Mouse (Mus musculus) MEL (cell line): ENCODE data around the gene B430305J03Rik. TPM values are rescaled to one million over a fixed set of nuclear protein-coding genes. Genes with fewer than 3 reads are reported as not detected.
A peak's percentile ranks its signal among the peaks of the same experiment; 100 is the strongest.

Experiments used
- DNase-seq: peaks from one replicate; pipeline ENCODE4 v3.0.0; 2011; ENCODE audit warnings: low read depth, low spot score
- H3K27ac ChIP-seq: 2 replicates; pipeline ENCODE4 v1.5.1; 2012; ENCODE audit warnings: low read depth, mild to moderate bottlenecking, control low read depth, low read length, moderate library complexity; ENCODE audit not compliant: control insufficient read depth
- H3K27me3 ChIP-seq, 2 experiments: fragments of 150-350 bp in 1 of 2; sonication (generic) in 1 of 2; 2 replicates each; pipeline ENCODE4 v1.6.1; 2012; ENCODE audit warnings: low read length in 2 of 2, mild to moderate bottlenecking in 2 of 2, improper control_type of control experiment in 1 of 2, moderate library complexity in 1 of 2; ENCODE audit not compliant: insufficient read depth in 2 of 2, control insufficient read depth in 1 of 2
- H3K36me3 ChIP-seq, 2 experiments: 2 replicates each; pipeline ENCODE4 v1.6.1; 2012 to 2014; ENCODE audit warnings: low read length in 2 of 2, improper control_type of control experiment in 1 of 2, inconsistent platforms in 1 of 2, mild to moderate bottlenecking in 1 of 2; ENCODE audit not compliant: insufficient read depth in 2 of 2, control insufficient read depth in 1 of 2
- H3K4me1 ChIP-seq, 2 experiments: fragments of 150-350 bp in 1 of 2; sonication (generic) in 1 of 2; 2 replicates each; pipeline ENCODE4 v1.6.1; 2012; ENCODE audit warnings: low read length in 2 of 2, improper control_type of control experiment in 1 of 2, mild to moderate bottlenecking in 1 of 2; ENCODE audit not compliant: insufficient read depth in 2 of 2, control insufficient read depth in 1 of 2
- H3K4me3 ChIP-seq, 2 experiments: fragments of 150-350 bp in 1 of 2; sonication (generic) in 1 of 2; 2 replicates each; pipeline ENCODE4 v1.5.1; 2012; ENCODE audit warnings: low read depth in 2 of 2, low read length in 2 of 2, mild to moderate bottlenecking in 2 of 2, moderate library complexity in 2 of 2, control low read depth in 1 of 2, improper control_type of control experiment in 1 of 2; ENCODE audit not compliant: control insufficient read depth in 1 of 2, insufficient read depth in 1 of 2
- H3K79me2 ChIP-seq: 2 replicates; pipeline ENCODE4 v1.6.1; 2012; ENCODE audit warnings: mild to moderate bottlenecking, low read length, moderate library complexity; ENCODE audit not compliant: control insufficient read depth, poor library complexity, insufficient read depth
- H3K9ac ChIP-seq: 2 replicates; pipeline ENCODE4 v1.6.1; 2012; ENCODE audit warnings: low read depth, mild to moderate bottlenecking, control low read depth, low read length, moderate library complexity; ENCODE audit not compliant: control insufficient read depth, poor library complexity, severe bottlenecking
- H3K9me3 ChIP-seq: fragments of 150-350 bp; sonication (generic); replicated peaks from 2 replicates; pipeline ENCODE4 v1.6.1; 2012; ENCODE audit warnings: mild to moderate bottlenecking, low read length, improper control_type of control experiment, moderate library complexity; ENCODE audit not compliant: insufficient read depth
- CHD1 ChIP-seq: IDR thresholded peaks from 2 replicates; pipeline ENCODE4 v1.6.1; 2012; ENCODE audit warnings: low read depth, mild to moderate bottlenecking, inconsistent platforms, low read length, improper control_type of control experiment
- CHD2 ChIP-seq: IDR thresholded peaks from 2 replicates; pipeline ENCODE4 v1.6.1; 2011; ENCODE audit warnings: low read length, improper control_type of control experiment
- CTCF ChIP-seq, 3 experiments: IDR thresholded peaks in 2 of 3; conservative IDR thresholded peaks in 1 of 3; 2 replicates each; pipeline ENCODE4 v1.5.1; 2011 to 2012; ENCODE audit warnings: low read length in 3 of 3, low read depth in 2 of 3, mild to moderate bottlenecking in 2 of 3, improper control_type of control experiment in 1 of 3, inconsistent platforms in 1 of 3, mixed read lengths in 1 of 3, moderate library complexity in 1 of 3; ENCODE audit not compliant: control insufficient read depth in 1 of 3, insufficient read depth in 1 of 3, poor library complexity in 1 of 3, severe bottlenecking in 1 of 3
- ELF1 ChIP-seq: IDR thresholded peaks from 2 replicates; pipeline ENCODE4 v1.6.1; 2014; ENCODE audit warnings: low read depth, mild to moderate bottlenecking, inconsistent platforms, low read length, improper control_type of control experiment, moderate library complexity
- ETS1 ChIP-seq: IDR thresholded peaks from 2 replicates; pipeline ENCODE4 v1.6.1; 2012; ENCODE audit warnings: low read depth, mild to moderate bottlenecking, inconsistent platforms, low read length, improper control_type of control experiment, moderate library complexity
- HCFC1 ChIP-seq: IDR thresholded peaks from 2 replicates; pipeline ENCODE4 v1.6.1; 2012; ENCODE audit warnings: low read depth, mild to moderate bottlenecking, inconsistent platforms, low read length, improper control_type of control experiment, moderate library complexity
- MAFK ChIP-seq: IDR thresholded peaks from 2 replicates; pipeline ENCODE4 v1.6.1; 2011; ENCODE audit warnings: low read depth, mild to moderate bottlenecking, low read length, improper control_type of control experiment, borderline replicate concordance
- MAX ChIP-seq: IDR thresholded peaks from 2 replicates; pipeline ENCODE4 v1.6.1; 2011; ENCODE audit warnings: low read length, improper control_type of control experiment
- MAZ ChIP-seq: IDR thresholded peaks from 2 replicates; pipeline ENCODE4 v1.6.1; 2012; ENCODE audit warnings: low read depth, mild to moderate bottlenecking, inconsistent platforms, low read length, improper control_type of control experiment
- MEF2A ChIP-seq: IDR thresholded peaks from 2 replicates; pipeline ENCODE4 v1.6.1; 2014; ENCODE audit warnings: low read depth, mild to moderate bottlenecking, inconsistent platforms, low read length, improper control_type of control experiment; ENCODE audit not compliant: poor library complexity, insufficient replicate concordance, severe bottlenecking; ENCODE audit errors: extremely low read depth
- MXI1 ChIP-seq: IDR thresholded peaks from 2 replicates; pipeline ENCODE4 v1.6.1; 2011; ENCODE audit warnings: mild to moderate bottlenecking, low read depth, low read length, improper control_type of control experiment
- MYC ChIP-seq: IDR thresholded peaks from 2 replicates; pipeline ENCODE4 v1.6.1; 2011; ENCODE audit warnings: low read depth, mild to moderate bottlenecking, low read length, improper control_type of control experiment, moderate library complexity
- NELFE ChIP-seq: IDR thresholded peaks from 2 replicates; pipeline ENCODE4 v1.6.1; 2011; ENCODE audit warnings: low read depth, low read length, improper control_type of control experiment
- POLR2AphosphoS2 ChIP-seq: IDR thresholded peaks from 2 replicates; pipeline ENCODE4 v1.6.1; 2011; ENCODE audit warnings: low read length, improper control_type of control experiment
- RAD21 ChIP-seq: IDR thresholded peaks from 2 replicates; pipeline ENCODE4 v1.6.1; 2011; ENCODE audit warnings: mild to moderate bottlenecking, low read depth, low read length, improper control_type of control experiment
- RCOR1 ChIP-seq: IDR thresholded peaks from 2 replicates; pipeline ENCODE4 v1.6.1; 2012; ENCODE audit warnings: low read depth, mild to moderate bottlenecking, inconsistent platforms, low read length, improper control_type of control experiment
- SMC3 ChIP-seq: IDR thresholded peaks from 2 replicates; pipeline ENCODE4 v1.6.1; 2011; ENCODE audit warnings: low read depth, low read length, improper control_type of control experiment
- TCF12 ChIP-seq: IDR thresholded peaks from 2 replicates; pipeline ENCODE4 v1.6.1; 2014; ENCODE audit warnings: low read depth, mild to moderate bottlenecking, inconsistent platforms, low read length, improper control_type of control experiment, moderate library complexity
- USF2 ChIP-seq, 2 experiments: IDR thresholded peaks; 2 replicates each; pipeline ENCODE4 v1.6.1; 2011 to 2012; ENCODE audit warnings: improper control_type of control experiment in 2 of 2, low read length in 2 of 2, borderline replicate concordance in 1 of 2, inconsistent platforms in 1 of 2, low read depth in 1 of 2, mild to moderate bottlenecking in 1 of 2; ENCODE audit not compliant: insufficient read depth in 1 of 2
- ZKSCAN1 ChIP-seq: IDR thresholded peaks from 2 replicates; pipeline ENCODE4 v1.6.1; 2012; ENCODE audit warnings: low read depth, mild to moderate bottlenecking, inconsistent platforms, low read length, improper control_type of control experiment, moderate library complexity
- ZMIZ1 ChIP-seq: IDR thresholded peaks from 2 replicates; pipeline ENCODE4 v1.6.1; 2012; ENCODE audit warnings: low read depth, mild to moderate bottlenecking, inconsistent platforms, low read length, improper control_type of control experiment, moderate library complexity
- polyA plus RNA-seq, 2 experiments: library from polyadenylated mRNA; stranded (reverse) in 1 of 2; unstranded in 1 of 2; fragments of >175 nt in 1 of 2; fragments of >200 nt in 1 of 2; gene quantifications; 2 replicates each; pipeline versions ENCODE4 v1.2.1 to v1.2.4; 2012; ENCODE audit warnings: low replicate concordance in 2 of 2, low read depth in 1 of 2; ENCODE audit not compliant: insufficient read length in 2 of 2, insufficient read depth in 1 of 2, missing spikeins in 1 of 2
- total RNA-seq: library from RNA; depleted of rRNA; stranded (reverse); fragments of 300-350 nt; gene quantifications from 2 replicates; pipeline ENCODE4 v1.2.3, GENCODE M21; 2012

Gene B430305J03Rik
- total and polyA plus RNA-seq, 3 experiments = 1.2 to 4.2 TPM; not detected in 1

DNA sequence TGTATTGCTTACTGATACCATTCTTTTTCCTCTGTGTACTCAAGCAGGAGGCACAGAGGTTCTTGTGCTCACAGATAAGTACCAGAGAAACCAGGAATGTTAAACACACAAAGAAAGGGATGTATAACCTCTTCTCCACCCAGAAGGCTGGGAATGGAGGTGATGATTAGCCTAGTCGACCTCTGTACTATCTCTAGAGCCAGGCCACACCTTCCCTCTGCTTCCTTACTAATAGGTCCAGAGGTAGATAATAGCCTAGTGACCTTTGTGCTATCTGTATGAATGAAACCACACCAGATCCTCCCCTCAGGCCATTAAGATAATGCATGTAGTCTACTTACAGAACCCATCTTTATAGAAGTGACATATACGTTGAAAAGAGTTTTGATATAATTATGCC, 29.5 kb downstream of the B430305J03Rik start:
- H3K79me2 ChIP-seq = no peaks in the 10 kb centered on the region
- no peak overlapping the region for H3K9ac ChIP-seq
- H3K27ac ChIP-seq = no peak overlapping the region
- TF ChIP-seq HCFC1 = no peak
- TF ChIP-seq, all 39 proteins: peak for 0
- no peaks in the 10 kb centered on the region for H3K36me3 ChIP-seq
- H3K4me3 ChIP-seq = no peak overlapping the region
- no peaks in the 10 kb centered on the region for H3K4me1 ChIP-seq
- H3K27me3 ChIP-seq = 0 out of 4 replicates have a peak, but pooled peaks cover 0 to 1% of the 10 kb centered on the region in 2 experiments
- H3K9me3 ChIP-seq = no peaks in the 10 kb centered on the region
- no peak for DNase-seq

DNA sequence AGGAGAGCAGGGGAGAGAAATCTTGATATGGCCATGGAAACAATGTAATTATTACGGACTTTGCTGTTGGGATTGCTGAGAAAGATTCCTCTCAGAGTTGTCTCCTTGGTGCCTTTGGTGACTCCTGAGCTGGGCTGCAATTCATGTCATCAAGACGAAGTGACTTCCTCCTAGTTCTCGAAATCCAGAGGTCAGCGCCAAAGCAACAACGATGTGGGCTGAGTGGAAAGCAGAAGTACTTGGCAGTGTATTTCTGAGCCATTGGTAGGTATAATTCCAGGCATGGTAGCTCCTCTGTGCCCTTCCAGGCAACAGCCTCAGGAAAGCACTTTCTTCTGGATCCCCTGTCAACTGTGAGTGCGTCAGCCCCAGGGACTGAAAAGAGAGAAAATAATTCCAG, 44.1 kb downstream of the B430305J03Rik start:
- no peak overlapping the region for H3K9ac ChIP-seq
- H3K27me3 ChIP-seq = no peaks in the 10 kb centered on the region; a peak in 1 of 4 replicates
- TF ChIP-seq MAFK = no peak
- no peak for TF ChIP-seq MXI1
- TF ChIP-seq CHD2 = no peak
- TF ChIP-seq RAD21 = no peak
- TF ChIP-seq HCFC1 = no peak
- TF ChIP-seq SMC3 = no peak
- no peak for TF ChIP-seq MAX
- TF ChIP-seq CTCF (IDR thresholded peaks at IDR 0.05 in 2 of 3, conservative IDR thresholded peaks at IDR 0.05 in 1 of 3; ENCODE audit: control insufficient read depth in 1 of 3, insufficient read depth in 1 of 3, low read depth in 2 of 3, low read length in 3 of 3, poor library complexity in 1 of 3, severe bottlenecking in 1 of 3) = no peak
- TF ChIP-seq MAZ = no peak
- no peak for TF ChIP-seq RCOR1
- no peak for TF ChIP-seq NELFE
- no peak for TF ChIP-seq ETS1
- no peak for TF ChIP-seq ELF1
- TF ChIP-seq USF2 (IDR thresholded peaks at IDR 0.05; ENCODE audit: borderline replicate concordance in 1 of 2, insufficient read depth in 1 of 2, low read depth in 1 of 2, low read length in 2 of 2) = no peak
- TF ChIP-seq MYC = no peak
- H3K36me3 ChIP-seq = no peaks in the 10 kb centered on the region
- peak; percentile 35 for DNase-seq
- no peak overlapping the region for H3K4me3 ChIP-seq
- H3K79me2 ChIP-seq = no peaks in the 10 kb centered on the region
- no peaks in the 10 kb centered on the region for H3K4me1 ChIP-seq
- no peak overlapping the region for H3K27ac ChIP-seq
- no peaks in the 10 kb centered on the region for H3K9me3 ChIP-seq

DNA sequence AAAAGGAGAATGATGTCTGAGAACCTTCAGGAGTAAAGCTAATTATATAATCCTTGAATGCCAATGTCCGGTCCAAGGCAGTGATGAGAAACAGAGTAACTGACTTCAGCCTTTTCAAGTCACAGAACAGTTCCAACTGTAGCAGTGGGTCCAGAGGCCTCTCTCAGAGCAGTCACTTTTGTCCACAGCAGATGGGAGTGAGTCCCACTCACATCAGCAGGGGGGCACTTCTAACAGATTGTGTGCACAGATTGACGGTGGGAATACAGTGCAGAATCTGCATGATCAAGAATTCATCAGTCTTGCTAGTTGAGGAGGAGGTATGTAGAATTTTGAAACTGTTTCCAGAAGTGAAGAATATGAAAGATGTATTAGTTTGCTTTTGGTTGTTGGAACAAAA, 45.7 kb downstream of the B430305J03Rik start:
- no peaks in the 10 kb centered on the region for H3K79me2 ChIP-seq
- no peaks in the 10 kb centered on the region for H3K4me1 ChIP-seq
- H3K36me3 ChIP-seq = no peaks in the 10 kb centered on the region
- H3K9me3 ChIP-seq = no peaks in the 10 kb centered on the region
- no peak overlapping the region for H3K27ac ChIP-seq
- no peak for TF ChIP-seq CHD1
- TF ChIP-seq HCFC1 = no peak
- TF ChIP-seq ZMIZ1 = no peak
- no peak for TF ChIP-seq MAFK
- TF ChIP-seq MXI1 = no peak
- no peak for TF ChIP-seq RCOR1
- no peak for TF ChIP-seq ZKSCAN1
- no peak for TF ChIP-seq TCF12
- TF ChIP-seq POLR2AphosphoS2 = no peak
- no peak for TF ChIP-seq MEF2A
- no peak overlapping the region for H3K9ac ChIP-seq
- H3K27me3 ChIP-seq = no peaks in the 10 kb centered on the region
- DNase-seq = no peak
- H3K4me3 ChIP-seq = no peak overlapping the region
